Comparison of ENCODE assay signal across 9 mouse cellular contexts in genomic region chr2:28534436-28535262, GRCm38 (mm10). TPM values are rescaled to one million over a fixed set of nuclear protein-coding genes. Genes with fewer than 3 reads are reported as not detected.
DNase-seq lines count a peak whose midpoint lies in the region; ATAC-seq lines count a peak whose summit lies in the region.
"Had no signal": no experiment of that assay in that cellular context is flagged by ENCODE, and none has a peak within 500 bp of the region (broad histone marks: within the 10 kb centered on the region; RNA-seq: fewer than 3 reads in every experiment).

No protein-coding gene starts in this region.

- H3K9me3 ChIP-seq in intestine, embryonic 16.5 days (ENCODE audit: control insufficient read depth, low read length), result no peaks in the 10 kb centered on the region
- H3K9me3 ChIP-seq in stomach, embryonic 16.5 days (replicated peaks; ENCODE audit: control insufficient read depth, low read length), result no peaks in the 10 kb centered on the region

- peak overlapping the region; percentile 79 for H3K9ac ChIP-seq in intestine, embryonic 16.5 days (ENCODE audit: low read depth, low read length)
- H3K9ac ChIP-seq in stomach, embryonic 16.5 days (ENCODE audit: low read length), result peak overlapping the region; percentile 84

- 33% methylated on average over 11 of the region's 11 CpGs for WGBS in intestine, embryonic 16.5 days
- WGBS in stomach, embryonic 16.5 days, result 38% methylated on average over 11 of the region's 11 CpGs

- peak overlapping the region; percentile 83 for H3K4me2 ChIP-seq in intestine, embryonic 16.5 days (ENCODE audit: low read depth, low read length)
- H3K4me2 ChIP-seq in stomach, embryonic 16.5 days (ENCODE audit: low read depth, low read length), result peak overlapping the region; percentile 88

- no peaks in the 10 kb centered on the region for H3K36me3 ChIP-seq in intestine, embryonic 16.5 days (ENCODE audit: control insufficient read depth, insufficient read depth, low read length)
- no peaks in the 10 kb centered on the region for H3K36me3 ChIP-seq in stomach, embryonic 16.5 days (ENCODE audit: control insufficient read depth, insufficient read depth, low read length)

- ATAC-seq in intestine, embryonic 16.5 days, result peak; percentile 10; the same call in 1 of the 2 replicates
- 0 out of 2 replicates have a peak, but pooled peaks have one; percentile 18 for ATAC-seq in stomach, embryonic 16.5 days (ENCODE audit: insufficient read depth, low FRiP score)

- H3K27me3 ChIP-seq in intestine, embryonic 16.5 days (replicated peaks; ENCODE audit: control insufficient read depth, insufficient read depth, low read length), result no peaks in the 10 kb centered on the region
- H3K27me3 ChIP-seq in stomach, embryonic 16.5 days (ENCODE audit: control insufficient read depth, insufficient read depth, low read length), result no peaks in the 10 kb centered on the region

- peak overlapping the region; percentile 79 for H3K27ac ChIP-seq in intestine, embryonic 16.5 days (ENCODE audit: low read length)
- peak overlapping the region; percentile 90 for H3K27ac ChIP-seq in stomach, embryonic 16.5 days (ENCODE audit: low read length)

- peak; percentile 57 to 68 for DNase-seq in right cerebral cortex, postnatal 10 days (ENCODE audit: low spot score in 2 of 2)
- DNase-seq in right cerebral cortex, adult 18-20 months, result no peak
- DNase-seq in heart, adult 18-20 months, result peak; percentile 54 to 79
- DNase-seq in lung, postnatal 10 days, result peak; percentile 83
- DNase-seq in ovary, postnatal 10 days (ENCODE audit: low spot score), result no peak
- no peak for DNase-seq in cerebellum, adult 9-10 months

- H3K4me1 ChIP-seq in intestine, embryonic 16.5 days (ENCODE audit: control insufficient read depth, insufficient read depth, low read length), result peaks cover 77% of the 10 kb centered on the region
- H3K4me1 ChIP-seq in stomach, embryonic 16.5 days (ENCODE audit: control insufficient read depth, insufficient read depth, low read length), result peaks cover 77% of the 10 kb centered on the region

- H3K4me3 ChIP-seq in intestine, embryonic 16.5 days (ENCODE audit: low read length), result peak overlapping the region; percentile 76
- H3K4me3 ChIP-seq in stomach, embryonic 16.5 days (replicated peaks; ENCODE audit: low read length), result peak overlapping the region; percentile 73

RNA-seq across cellular contexts. Expression of gene Ralgds, which starts 21.7 kb away (rescaled TPM):
- 10 to 100 TPM in 1 of 2 experiments, 1 to 10 TPM in 1; 8.7 to 11.5 TPM for total RNA-seq in heart, adult 18-20 months (2021)
- polyA plus RNA-seq in intestine, embryonic 16.5 days (2015; fragmentation: Nextera tagmentation; extraction: Ambion mirVana), result 19.1 and 21.5 TPM in 2 replicates
- polyA plus RNA-seq in stomach, embryonic 16.5 days (2015; fragmentation: Nextera tagmentation; extraction: Ambion mirVana), result 24.6 and 28.2 TPM in 2 replicates

RNA-seq across cellular contexts. Expression of gene Cel, which starts 28.6 kb away (rescaled TPM):
- total RNA-seq in heart, adult 18-20 months (2021), result not detected
- polyA plus RNA-seq in intestine, embryonic 16.5 days (2015; fragmentation: Nextera tagmentation; extraction: Ambion mirVana), result 383 and 542 TPM in 2 replicates
- 562 and 718 TPM in 2 replicates for polyA plus RNA-seq in stomach, embryonic 16.5 days (2015; fragmentation: Nextera tagmentation; extraction: Ambion mirVana)
- total RNA-seq: left cerebral cortex, postnatal 10 days had no signal

RNA-seq across cellular contexts. Expression of gene Gm10134, which starts 28.8 kb away (rescaled TPM):
- 1 to 10 TPM; 1.1 to 1.2 TPM for total RNA-seq in heart, adult 18-20 months (2021)
- 7.4 and 10.3 TPM in 2 replicates for polyA plus RNA-seq in intestine, embryonic 16.5 days (2015; fragmentation: Nextera tagmentation; extraction: Ambion mirVana)
- polyA plus RNA-seq in stomach, embryonic 16.5 days (2015; fragmentation: Nextera tagmentation; extraction: Ambion mirVana), result 7.4 and 8.9 TPM in 2 replicates

RNA-seq across cellular contexts. Expression of gene Gbgt1, which starts 38.0 kb away (rescaled TPM):
- total RNA-seq in heart, adult 18-20 months (2021), result 1 to 10 TPM; 2.4 to 2.7 TPM
- polyA plus RNA-seq in intestine, embryonic 16.5 days (2015; fragmentation: Nextera tagmentation; extraction: Ambion mirVana), result 4.4 and 4.6 TPM in 2 replicates
- polyA plus RNA-seq in stomach, embryonic 16.5 days (2015; fragmentation: Nextera tagmentation; extraction: Ambion mirVana), result 3.2 and 3.5 TPM in 2 replicates

RNA-seq across cellular contexts. Expression of gene Gtf3c5, which starts 48.9 kb away (rescaled TPM):
- total RNA-seq in heart, adult 18-20 months (2021), result 10 to 100 TPM in 1 of 2 experiments, 1 to 10 TPM in 1; 9.3 to 10.2 TPM
- 27.5 and 32.2 TPM in 2 replicates for polyA plus RNA-seq in intestine, embryonic 16.5 days (2015; fragmentation: Nextera tagmentation; extraction: Ambion mirVana)
- polyA plus RNA-seq in stomach, embryonic 16.5 days (2015; fragmentation: Nextera tagmentation; extraction: Ambion mirVana), result 37.2 and 38.2 TPM in 2 replicates

Comparison
In these comparisons a context has a peak if more than half of its experiments do, and no peak if none do; other contexts are left out.
1. DNase-seq: peak in right cerebral cortex, postnatal 10 days (2 of 2), heart, adult 18-20 months (2 of 2) and lung, postnatal 10 days (single experiment); none in right cerebral cortex, adult 18-20 months (single experiment), ovary, postnatal 10 days (single experiment) and cerebellum, adult 9-10 months (single experiment).